Mouse (Mus musculus): Measurements from ENCODE around the gene Cpeb4.

DNA sequence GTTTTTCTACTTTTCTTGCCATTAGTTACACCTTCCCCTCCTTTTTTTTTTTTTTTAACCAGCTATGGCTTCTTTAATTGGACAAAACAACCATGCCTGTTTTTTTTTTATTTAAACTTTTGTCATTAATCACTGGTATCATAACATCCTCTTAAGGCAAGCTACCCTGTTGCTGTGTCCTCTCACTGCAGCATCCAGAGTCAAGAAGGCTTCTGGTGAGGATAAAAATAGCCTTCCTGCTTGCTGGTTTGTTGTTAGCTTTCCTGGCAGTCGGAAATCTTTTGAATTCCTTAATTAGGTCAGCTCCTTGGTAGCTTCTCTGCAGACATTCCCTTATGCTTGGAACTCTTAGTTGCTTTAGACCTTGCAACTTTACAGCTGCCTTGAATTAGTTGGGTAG is 28.7 kb downstream of the Cpeb4 start:
- TF ChIP-seq POLR2A (IDR thresholded peaks at IDR 0.05; ENCODE audit: borderline replicate concordance, extremely low read depth, insufficient read depth, insufficient read length, poor library complexity, severe bottlenecking), result no peak
- no peak for TF ChIP-seq CTCF (IDR thresholded peaks at IDR 0.05; ENCODE audit: borderline replicate concordance, extremely low read depth, insufficient read depth, insufficient read length)
